Mouse (Mus musculus): ENCODE data around the gene Uxt. TPM values are rescaled to one million over a fixed set of nuclear protein-coding genes. Genes with fewer than 3 reads are reported as not detected.

The Uxt gene
- total and polyA plus RNA-seq, 3 experiments: 38.8 to 42.3 (median 40.1) TPM

Other genes starting within 250 kb of the Uxt start
- 60.6 and 63.8 TPM in 2 replicates for gene Araf, start 164.2 kb downstream of the Uxt start, total RNA-seq (2012; rRNA removed)
- gene Araf, start 164.2 kb downstream of the Uxt start, total RNA-seq (2014; rRNA removed): 52.8 and 55.9 TPM in 2 replicates
- gene Araf, start 164.2 kb downstream of the Uxt start, polyA plus RNA-seq (2012; ENCODE audit: insufficient read length, low read depth): 72.2 and 79.7 TPM in 2 replicates
- 0.13 TPM in 1 of 2 replicates, not detected in the other for gene Timp1, start 91.9 kb downstream of the Uxt start, total RNA-seq (2012; rRNA removed)
- gene Timp1, start 91.9 kb downstream of the Uxt start, total RNA-seq (2014; rRNA removed): not detected in 2 replicates
- 0.36 and 0.49 TPM in 2 replicates for gene Timp1, start 91.9 kb downstream of the Uxt start, polyA plus RNA-seq (2012; ENCODE audit: insufficient read length, low read depth)
- gene Syn1, start 41.0 kb downstream of the Uxt start, total RNA-seq (2012; rRNA removed): 0.17 and 0.38 TPM in 2 replicates
- 0.08 TPM in 1 of 2 replicates, not detected in the other for gene Syn1, start 41.0 kb downstream of the Uxt start, total RNA-seq (2014; rRNA removed)
- gene Syn1, start 41.0 kb downstream of the Uxt start, polyA plus RNA-seq (2012; ENCODE audit: insufficient read length, low read depth): 0.42 and 0.51 TPM in 2 replicates
- 26.1 and 30.0 TPM in 2 replicates for gene Cfp, start 30.5 kb downstream of the Uxt start, total RNA-seq (2012; rRNA removed)
- 23.0 and 24.2 TPM in 2 replicates for gene Cfp, start 30.5 kb downstream of the Uxt start, total RNA-seq (2014; rRNA removed)
- gene Cfp, start 30.5 kb downstream of the Uxt start, polyA plus RNA-seq (2012; ENCODE audit: insufficient read length, low read depth): 58.2 and 66.9 TPM in 2 replicates
- gene Elk1, start 11.4 kb downstream of the Uxt start, total RNA-seq (2012; rRNA removed): 4.7 and 4.8 TPM in 2 replicates
- 3.5 and 4.0 TPM in 2 replicates for gene Elk1, start 11.4 kb downstream of the Uxt start, total RNA-seq (2014; rRNA removed)
- gene Elk1, start 11.4 kb downstream of the Uxt start, polyA plus RNA-seq (2012; ENCODE audit: insufficient read length, low read depth): 7.6 and 8.3 TPM in 2 replicates
- 2.2 and 2.6 TPM in 2 replicates for gene Zfp182, start 100.3 kb upstream of the Uxt start, total RNA-seq (2012; rRNA removed)
- 7.3 and 9.9 TPM in 2 replicates for gene Zfp182, start 100.3 kb upstream of the Uxt start, total RNA-seq (2014; rRNA removed)
- 4.1 and 4.5 TPM in 2 replicates for gene Zfp182, start 100.3 kb upstream of the Uxt start, polyA plus RNA-seq (2012; ENCODE audit: insufficient read length, low read depth)
- not detected in 2 replicates for gene Spaca5, start 106.4 kb upstream of the Uxt start, total RNA-seq (2012; rRNA removed)
- gene Spaca5, start 106.4 kb upstream of the Uxt start, total RNA-seq (2014; rRNA removed): not detected in 2 replicates
- not detected in 2 replicates for gene Spaca5, start 106.4 kb upstream of the Uxt start, polyA plus RNA-seq (2012; ENCODE audit: insufficient read length, low read depth)
- 0.46 and 0.51 TPM in 2 replicates for gene Zfp300, start 127.5 kb upstream of the Uxt start, total RNA-seq (2012; rRNA removed)
- 0.46 and 1.1 TPM in 2 replicates for gene Zfp300, start 127.5 kb upstream of the Uxt start, total RNA-seq (2014; rRNA removed)
- gene Zfp300, start 127.5 kb upstream of the Uxt start, polyA plus RNA-seq (2012; ENCODE audit: insufficient read length, low read depth): 0.30 and 0.46 TPM in 2 replicates
- not detected in 2 replicates for gene Ssxa1, start 153.8 kb upstream of the Uxt start, total RNA-seq (2012; rRNA removed)
- gene Ssxa1, start 153.8 kb upstream of the Uxt start, total RNA-seq (2014; rRNA removed): not detected in 2 replicates
- not detected in 2 replicates for gene Ssxa1, start 153.8 kb upstream of the Uxt start, polyA plus RNA-seq (2012; ENCODE audit: insufficient read length, low read depth)
- not detected in 2 replicates for gene Gm21876, start 213.6 kb upstream of the Uxt start, total RNA-seq (2012; rRNA removed)
- not detected in 2 replicates for gene Gm21876, start 213.6 kb upstream of the Uxt start, total RNA-seq (2014; rRNA removed)
- not detected in 2 replicates for gene Gm21876, start 213.6 kb upstream of the Uxt start, polyA plus RNA-seq (2012; ENCODE audit: insufficient read length, low read depth)